Mouse (Mus musculus): ENCODE measurements around the gene Gm29776.

- TF ChIP-seq CTCF (IDR thresholded peaks at IDR 0.05) (peak; percentile 91), POLR2A (IDR thresholded peaks at IDR 0.05; ENCODE audit: insufficient read depth, low read depth, low read length) (no peak), EP300 (IDR thresholded peaks at IDR 0.05; ENCODE audit: insufficient read depth, low read depth, low read length) (peak; percentile 68; the same call in 1 of the 2 replicates)
These were observed 2.7 kb upstream of the Gm29776 start for GRCm38 (mm10) chr14:54701298-54701697.
